Mouse (Mus musculus): ENCODE results near the gene Ccdc184. TPM values are rescaled to one million over a fixed set of nuclear protein-coding genes. Genes with fewer than 3 reads are reported as not detected.

The Ccdc184 gene
- polyA plus RNA-seq, 1 experiment from 2014 or later, result 1.1 TPM

DNA sequence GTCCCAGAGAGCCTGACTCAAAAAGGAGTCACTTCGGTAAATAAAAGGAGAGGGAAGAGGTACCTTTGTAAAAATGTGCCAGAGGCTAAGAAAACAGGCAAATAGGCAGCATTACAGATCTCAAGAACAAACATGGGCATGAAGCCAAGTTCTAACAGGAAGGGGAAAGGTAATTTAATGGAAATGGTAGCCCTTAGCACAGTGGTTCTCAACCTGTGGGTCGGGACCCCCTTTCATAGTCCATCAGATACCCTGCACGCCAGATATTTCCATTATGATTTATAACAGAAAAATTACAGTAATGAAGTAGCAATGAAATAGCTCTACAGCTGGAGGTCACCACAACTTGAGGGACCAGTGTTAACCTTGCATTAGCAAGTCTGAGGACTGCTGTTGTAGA is 10.4 kb downstream of the Ccdc184 start:
- Histone ChIP-seq H3K4me2 (no peak overlapping the region), H3K4me1 (peaks cover 16% of the 10 kb centered on the region), H3K27ac (replicated peaks) (no peak overlapping the region), H3K9ac (no peak overlapping the region), H3K36me3 (no peaks in the 10 kb centered on the region), H3K27me3 (replicated peaks) (peaks cover 41% of the 10 kb centered on the region), H3K9me3 (no peaks in the 10 kb centered on the region), H3K4me3 (no peak overlapping the region)
- no peak for ATAC-seq (ENCODE audit: extremely low read depth, insufficient number of reproducible peaks, low FRiP score, low TSS enrichment)
- WGBS, result 66% methylated on average over 3 of the region's 3 CpGs

DNA sequence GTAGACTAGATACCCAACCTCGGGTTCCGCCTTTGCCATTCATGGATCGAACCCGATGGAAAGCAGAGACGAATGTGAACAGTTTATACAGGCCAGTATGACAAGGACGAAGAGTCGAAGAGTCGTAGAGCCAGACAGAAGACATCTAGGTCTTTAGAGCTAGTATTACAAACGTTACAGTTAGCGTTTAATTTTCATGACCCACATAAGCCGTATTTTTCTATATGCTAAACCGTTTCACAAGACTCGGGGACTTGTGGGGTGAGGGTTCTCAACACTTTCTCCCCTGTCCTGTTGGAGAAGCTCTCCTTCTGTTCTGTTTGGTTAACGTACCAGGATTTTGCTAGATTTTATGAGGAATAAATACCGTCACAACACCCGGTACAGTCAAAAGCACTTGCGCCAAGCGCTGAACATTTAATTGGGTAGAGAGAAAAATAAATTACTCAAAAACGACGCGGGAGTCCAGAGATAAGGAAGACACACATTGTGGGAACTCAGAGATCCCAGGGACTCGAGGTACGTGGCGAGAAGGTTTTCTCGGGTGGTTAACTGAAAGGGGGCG is 13.7 kb downstream of the Ccdc184 start:
- no peak for ATAC-seq (ENCODE audit: extremely low read depth, insufficient number of reproducible peaks, low FRiP score, low TSS enrichment)
- peak overlapping the region; percentile 90 for H3K27ac ChIP-seq (replicated peaks)
- H3K27me3 ChIP-seq (replicated peaks), result peaks cover 14% of the 10 kb centered on the region
- H3K4me3 ChIP-seq, result peak overlapping the region; percentile 54
- peaks cover 17% of the 10 kb centered on the region for H3K4me1 ChIP-seq
- WGBS, result 9% methylated on average over 26 of the region's 26 CpGs
- H3K36me3 ChIP-seq, result no peaks in the 10 kb centered on the region
- peak overlapping the region; percentile 78 for H3K9ac ChIP-seq
- H3K9me3 ChIP-seq, result no peaks in the 10 kb centered on the region
- H3K4me2 ChIP-seq, result peak overlapping the region; percentile 77

GRCm38 (mm10) chr15:98181132-98181711 is 14.3 kb downstream of the Ccdc184 start:
- Histone ChIP-seq H3K4me1 (peaks cover 17% of the 10 kb centered on the region), H3K9ac (peak overlapping the region; percentile 78), H3K27me3 (replicated peaks) (peaks cover 9% of the 10 kb centered on the region; the same call in 1 of the 2 replicates), H3K9me3 (no peaks in the 10 kb centered on the region), H3K36me3 (no peaks in the 10 kb centered on the region), H3K4me2 (peak overlapping the region; percentile 77), H3K27ac (replicated peaks) (peak overlapping the region; percentile 90), H3K4me3 (peak overlapping the region; percentile 54)
- peak; percentile 92 for ATAC-seq (ENCODE audit: extremely low read depth, insufficient number of reproducible peaks, low FRiP score, low TSS enrichment)
- under 1% methylated on average over 30 of the region's 30 CpGs for WGBS

DNA sequence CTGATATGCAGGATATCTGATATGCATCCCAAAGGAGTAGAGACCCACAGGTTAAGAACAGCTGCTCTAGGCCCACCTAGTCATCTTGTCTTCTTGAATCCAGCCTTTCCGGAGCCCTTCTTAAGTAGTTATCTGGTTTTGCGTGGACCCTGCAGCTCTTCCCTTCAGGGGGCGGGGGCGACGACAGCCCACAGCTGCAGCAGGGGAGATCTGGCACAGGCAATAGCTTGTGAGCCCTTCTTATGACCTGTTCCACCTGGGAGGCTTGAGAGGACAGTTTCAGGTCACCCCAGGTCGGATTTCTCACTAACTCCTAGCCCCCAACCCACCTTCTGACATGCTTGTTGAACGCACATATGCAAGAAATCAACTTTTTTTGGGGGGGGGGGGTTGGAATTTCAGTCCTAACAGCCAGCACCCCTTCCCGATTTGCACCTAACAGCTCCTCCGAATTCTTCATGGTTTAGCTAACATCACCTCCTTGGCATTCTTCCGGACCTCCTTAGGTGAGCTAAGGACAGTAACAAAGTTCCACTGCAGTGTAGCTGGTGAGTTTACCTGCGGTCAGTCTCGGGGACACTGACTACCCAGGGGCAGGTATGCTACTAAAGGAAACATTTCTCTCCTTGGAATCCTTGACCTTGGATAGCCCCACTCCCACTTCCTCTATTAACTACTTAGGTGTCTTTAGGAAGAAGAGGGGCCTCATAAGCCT is 15.1 kb downstream of the Ccdc184 start:
- 53% methylated on average over 12 of the region's 12 CpGs for WGBS
- peak overlapping the region; percentile 13; the same call in 1 of the 2 replicates for H3K27ac ChIP-seq (replicated peaks)

DNA sequence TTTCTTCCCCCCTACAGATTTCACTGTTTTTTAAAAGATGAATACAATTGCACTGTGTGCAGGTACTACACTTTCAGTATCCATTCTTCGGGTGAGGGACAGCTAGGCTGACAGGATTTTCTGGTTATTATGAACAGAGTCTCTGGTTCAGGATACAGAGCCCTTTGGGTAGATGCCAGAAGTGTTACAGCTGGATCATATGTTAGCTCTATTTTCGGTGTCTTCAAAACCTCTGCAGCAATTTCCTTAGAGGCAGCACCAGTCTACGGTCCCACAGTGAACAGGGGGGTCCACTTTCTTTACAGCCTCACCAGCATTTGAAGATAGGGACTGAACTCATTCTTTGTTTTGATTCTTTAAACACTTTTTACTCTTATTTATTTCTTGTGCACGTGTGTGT is 17.5 kb downstream of the Ccdc184 start:
- peaks cover 17% of the 10 kb centered on the region for H3K4me1 ChIP-seq
- no peak overlapping the region for H3K9ac ChIP-seq
- H3K27ac ChIP-seq (replicated peaks), result no peak overlapping the region
- ATAC-seq (ENCODE audit: extremely low read depth, insufficient number of reproducible peaks, low FRiP score, low TSS enrichment), result no peak
- H3K4me3 ChIP-seq, result no peak overlapping the region
- H3K4me2 ChIP-seq, result no peak overlapping the region
- no peaks in the 10 kb centered on the region for H3K9me3 ChIP-seq
- no peaks in the 10 kb centered on the region for H3K36me3 ChIP-seq
- no peaks in the 10 kb centered on the region for H3K27me3 ChIP-seq (replicated peaks)
- 56% methylated on average over 4 of the region's 4 CpGs for WGBS

More for the DNA sequence above, 15.1 kb downstream of the Ccdc184 start:
- H3K9ac ChIP-seq, result peak overlapping the region; percentile 20; the same call in 1 of the 2 replicates
- H3K4me1 ChIP-seq, result peaks cover 17% of the 10 kb centered on the region
- no peaks in the 10 kb centered on the region for H3K9me3 ChIP-seq
- peak overlapping the region; percentile 77 for H3K4me2 ChIP-seq
- 0 out of 2 replicates have a peak, but pooled peaks cover 8% of the 10 kb centered on the region for H3K27me3 ChIP-seq (replicated peaks)
- ATAC-seq (ENCODE audit: extremely low read depth, insufficient number of reproducible peaks, low FRiP score, low TSS enrichment), result no peak
- H3K36me3 ChIP-seq, result no peaks in the 10 kb centered on the region
- H3K4me3 ChIP-seq, result peak overlapping the region; percentile 54; the same call in 1 of the 2 replicates

DNA sequence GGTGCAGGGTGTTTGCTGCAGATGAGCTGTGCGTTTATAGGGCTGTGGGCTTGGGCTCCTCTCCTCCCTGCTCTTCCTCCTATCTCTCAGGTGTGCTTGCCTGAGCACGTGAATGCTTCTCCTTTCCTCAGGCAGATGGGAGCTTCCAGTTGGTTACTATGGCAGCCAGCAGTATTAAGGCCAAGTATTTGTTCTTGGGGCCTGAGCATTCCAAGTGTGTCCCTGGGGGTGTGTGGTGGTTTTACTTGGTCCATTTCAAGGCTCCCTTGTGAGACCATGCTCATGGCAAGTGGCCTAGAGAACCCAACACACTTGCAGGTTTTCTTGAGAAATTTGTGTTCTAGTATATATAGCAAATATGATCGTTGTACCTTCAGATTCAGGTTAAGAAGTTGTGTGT is 28.5 kb downstream of the Ccdc184 start, which contains the start of gene Olfr288:
Gene Olfr288, minus strand, starts transcription at position 101 of the 400 bp plus-strand sequence.
- H3K4me1 ChIP-seq, result no peaks in the 10 kb centered on the region
- H3K9me3 ChIP-seq, result 0 out of 2 replicates have a peak, but pooled peaks cover 3% of the 10 kb centered on the region
- ATAC-seq (ENCODE audit: extremely low read depth, insufficient number of reproducible peaks, low FRiP score, low TSS enrichment), result no peak
- H3K27ac ChIP-seq (replicated peaks), result no peak within 1 kb of the TSS
- peaks cover 3% of the 10 kb centered on the region; the same call in 1 of the 2 replicates for H3K27me3 ChIP-seq (replicated peaks)
- H3K4me3 ChIP-seq, result no peak within 1 kb of the TSS
- no peak within 1 kb of the TSS for H3K9ac ChIP-seq
- WGBS, result 66% methylated on average over 3 of the region's 3 CpGs
- H3K36me3 ChIP-seq, result no peaks in the 10 kb centered on the region
- no peak within 1 kb of the TSS for H3K4me2 ChIP-seq

- 75% methylated on average over 7 of the region's 7 CpGs for WGBS
- no peak overlapping the region for H3K4me3 ChIP-seq
- no peak overlapping the region for H3K9ac ChIP-seq
- ATAC-seq (ENCODE audit: extremely low read depth, insufficient number of reproducible peaks, low FRiP score, low TSS enrichment), result no peak
- no peaks in the 10 kb centered on the region for H3K9me3 ChIP-seq
- H3K27me3 ChIP-seq (replicated peaks), result no peaks in the 10 kb centered on the region; the same call in 1 of the 2 replicates
- H3K4me2 ChIP-seq, result no peak overlapping the region
- peaks cover 9% of the 10 kb centered on the region; the same call in 1 of the 2 replicates for H3K4me1 ChIP-seq
- no peak overlapping the region for H3K27ac ChIP-seq (replicated peaks)
- H3K36me3 ChIP-seq, result no peaks in the 10 kb centered on the region
These were observed 42.7 kb downstream of the Ccdc184 start for GRCm38 (mm10) chr15:98209676-98210075.

- Histone ChIP-seq H3K36me3 (no peaks in the 10 kb centered on the region), H3K4me1 (peaks cover 9% of the 10 kb centered on the region; the same call in 1 of the 2 replicates), H3K27ac (replicated peaks) (no peak overlapping the region), H3K27me3 (replicated peaks) (no peaks in the 10 kb centered on the region), H3K9me3 (no peaks in the 10 kb centered on the region), H3K9ac (no peak overlapping the region), H3K4me3 (no peak overlapping the region), H3K4me2 (no peak overlapping the region)
- ATAC-seq (ENCODE audit: extremely low read depth, insufficient number of reproducible peaks, low FRiP score, low TSS enrichment), result no peak
- 64% methylated on average over 5 of the region's 5 CpGs for WGBS
These were observed 46.4 kb downstream of the Ccdc184 start for GRCm38 (mm10) chr15:98213336-98213870.

GRCm38 (mm10) chr15:98214130-98214529 is 47.2 kb downstream of the Ccdc184 start:
- 57% methylated on average over 5 of the region's 5 CpGs for WGBS
- Histone ChIP-seq H3K4me1 (peaks cover 9% of the 10 kb centered on the region; the same call in 1 of the 2 replicates), H3K27me3 (replicated peaks) (no peaks in the 10 kb centered on the region), H3K9me3 (no peaks in the 10 kb centered on the region), H3K9ac (no peak overlapping the region), H3K27ac (replicated peaks) (no peak overlapping the region), H3K36me3 (no peaks in the 10 kb centered on the region), H3K4me2 (no peak overlapping the region), H3K4me3 (no peak overlapping the region)
- no peak for ATAC-seq (ENCODE audit: extremely low read depth, insufficient number of reproducible peaks, low FRiP score, low TSS enrichment)
